Comparison of ENCODE assay signal across 30 mouse cellular contexts in genomic region chr3:58631693-58632092, GRCm38 (mm10). TPM values are rescaled to one million over a fixed set of nuclear protein-coding genes. Genes with fewer than 3 reads are reported as not detected.
"Had no signal": no experiment of that assay in that cellular context is flagged by ENCODE, and none has a peak within 500 bp of the region (broad histone marks: within the 10 kb centered on the region; RNA-seq: fewer than 3 reads in every experiment).

No protein-coding gene starts in this region.

- DNase-seq: gastrocnemius, adult 2 months; gastrocnemius, postnatal 10 days; gastrocnemius, postnatal 25 days; heart, adult 18-20 months; heart, postnatal 14 days; heart, postnatal 36 days; kidney, adult 18-20 months; kidney, adult 8-10 months; kidney, postnatal 10 days; kidney, postnatal 25 days; kidney, postnatal 4 days; liver; liver, embryonic 13.5 days had no signal

- H3K36me3 ChIP-seq: heart, embryonic 10.5 days; heart, embryonic 12.5 days; hindbrain, embryonic 13.5 days; hindbrain, embryonic 15.5 days; intestine, embryonic 15.5 days; limb, embryonic 10.5 days; limb, embryonic 12.5 days; liver, embryonic 13.5 days had no signal

- H3K9me3 ChIP-seq: heart, embryonic 10.5 days; heart, embryonic 12.5 days; hindbrain, embryonic 13.5 days; hindbrain, embryonic 15.5 days; intestine, embryonic 15.5 days; limb, embryonic 10.5 days; limb, embryonic 12.5 days; liver, embryonic 13.5 days had no signal

- H3K27me3 ChIP-seq: heart, embryonic 12.5 days; hindbrain, embryonic 13.5 days; hindbrain, embryonic 15.5 days; intestine, embryonic 15.5 days; limb, embryonic 12.5 days; liver, embryonic 13.5 days had no signal

- H3K4me3 ChIP-seq: gastrocnemius, adult 2 months; heart, embryonic 10.5 days; heart, embryonic 12.5 days; hindbrain, embryonic 13.5 days; hindbrain, embryonic 15.5 days; intestine, embryonic 15.5 days; layer of hippocampus, adult 2 months; left cerebral cortex, adult 2 months; limb, embryonic 10.5 days; limb, embryonic 12.5 days; liver, embryonic 13.5 days had no signal

- ATAC-seq: inflammation-experienced regulatory T-cells, adult 6 months; intestine, embryonic 15.5 days; intestine, postnatal 0 days had no signal

- H3K27ac ChIP-seq: gastrocnemius, adult 2 months; heart, embryonic 10.5 days; hindbrain, embryonic 13.5 days; hindbrain, embryonic 15.5 days; intestine, embryonic 15.5 days; layer of hippocampus, adult 2 months; left cerebral cortex, adult 2 months; limb, embryonic 10.5 days; limb, embryonic 12.5 days; liver, embryonic 13.5 days had no signal

- H3K9ac ChIP-seq: heart, embryonic 12.5 days; hindbrain, embryonic 13.5 days; hindbrain, embryonic 15.5 days; intestine, embryonic 15.5 days; limb, embryonic 12.5 days; liver, embryonic 13.5 days had no signal

- H3K4me1 ChIP-seq: intestine, embryonic 15.5 days had no signal

- H3K4me2 ChIP-seq: heart, embryonic 12.5 days; hindbrain, embryonic 13.5 days; hindbrain, embryonic 15.5 days; intestine, embryonic 15.5 days; limb, embryonic 12.5 days; liver, embryonic 11.5 days; liver, embryonic 13.5 days had no signal

RNA-seq across cellular contexts. Expression of gene Erich6, which starts 5.3 kb away (rescaled TPM):
- total RNA-seq: gastrocnemius, adult 2 months; gastrocnemius, postnatal 25 days; granulocyte monocyte progenitor cell, adult 5-6 weeks; heart, adult 18-20 months; heart, adult 8-10 months; heart, postnatal 36 days; hematopoietic stem cell, adult 5-6 weeks had no signal
- polyA plus RNA-seq: inflammation-experienced regulatory T-cells, adult 6 months; intestine, embryonic 15.5 days; intestine, postnatal 0 days; kidney, embryonic 14.5 days; kidney, embryonic 16.5 days; limb, embryonic 10.5 days; liver, embryonic 11.5 days; liver, embryonic 13.5 days had no signal
